Mouse (Mus musculus) left cerebral cortex, adult 11 months (tissue): ENCODE data around the gene Gm13090.
A peak's percentile ranks its signal among the peaks of the same experiment; 100 is the strongest.

Experiments used
- DNase-seq: peaks from one replicate; pipeline ENCODE4 v3.0.0; 2022; ENCODE audit warnings: low spot score

Gm13090 gene

GRCm38 (mm10) chr4:151096334-151097103 lies 7.1 kb downstream of the Gm13090 start:
- no peak for DNase-seq

- no peak for DNase-seq
Observed at GRCm38 (mm10) chr4:151097104-151097438, 7.7 kb downstream of the Gm13090 start.

GRCm38 (mm10) chr4:151103646-151104045 lies 14.3 kb downstream of the Gm13090 start:
- DNase-seq: no peak

- no peak for DNase-seq
Observed at GRCm38 (mm10) chr4:151104147-151104546, 14.8 kb downstream of the Gm13090 start.

GRCm38 (mm10) chr4:151105886-151106285 lies 16.5 kb downstream of the Gm13090 start:
- no peak for DNase-seq

GRCm38 (mm10) chr4:151106468-151106867 lies 17.1 kb downstream of the Gm13090 start:
- no peak for DNase-seq

- peak; percentile 37 for DNase-seq
Observed at GRCm38 (mm10) chr4:151107131-151108001, 18.0 kb downstream of the Gm13090 start.

- DNase-seq: peak; percentile 83
Observed at GRCm38 (mm10) chr4:151108028-151108771, 18.8 kb downstream of the Gm13090 start.

- no peak for DNase-seq
Observed at GRCm38 (mm10) chr4:151108834-151109241, 19.5 kb downstream of the Gm13090 start.

GRCm38 (mm10) chr4:151111226-151111625 lies 21.9 kb downstream of the Gm13090 start:
- DNase-seq: no peak

GRCm38 (mm10) chr4:151114574-151114973 lies 25.2 kb downstream of the Gm13090 start:
- no peak for DNase-seq

- no peak for DNase-seq
Observed at GRCm38 (mm10) chr4:151118883-151119282, 29.5 kb downstream of the Gm13090 start.

- no peak for DNase-seq
Observed at GRCm38 (mm10) chr4:151127636-151128548, 38.5 kb downstream of the Gm13090 start.

GRCm38 (mm10) chr4:151128641-151129541 lies 39.5 kb downstream of the Gm13090 start:
- peak; percentile 80 for DNase-seq

GRCm38 (mm10) chr4:151129725-151130557 lies 40.6 kb downstream of the Gm13090 start:
- DNase-seq: no peak

GRCm38 (mm10) chr4:151130756-151131490 lies 41.6 kb downstream of the Gm13090 start:
- DNase-seq: no peak

- no peak for DNase-seq
Observed at GRCm38 (mm10) chr4:151132493-151132892, 43.1 kb downstream of the Gm13090 start.

- DNase-seq: no peak
Observed at GRCm38 (mm10) chr4:151133760-151134159, 44.4 kb downstream of the Gm13090 start.

- no peak for DNase-seq
Observed at GRCm38 (mm10) chr4:151135491-151135890, 46.1 kb downstream of the Gm13090 start.
